Mouse (Mus musculus) C2C12 (cell line): ENCODE data around the gene Slc36a2.

ENCODE experiments used
- CTCF ChIP-seq: IDR thresholded peaks from one replicate; pipeline ENCODE4 v1.5.1; 2011; ENCODE audit not compliant: control insufficient read depth, insufficient read depth, insufficient read length
- MAX ChIP-seq: IDR thresholded peaks from one replicate; pipeline ENCODE4 v1.6.1; 2011; ENCODE audit warnings: mild to moderate bottlenecking, control low read depth
- MYOD1 ChIP-seq: IDR thresholded peaks from one replicate; pipeline ENCODE4 v1.6.1; 2011; ENCODE audit warnings: low read depth; ENCODE audit not compliant: control insufficient read depth, insufficient read length

GRCm38 (mm10) chr11:55137646-55138045 lies 47.2 kb downstream of the Slc36a2 start:
- TF ChIP-seq MYOD1 (no peak), CTCF (no peak), MAX (no peak)
